Mouse (Mus musculus): Measurements from ENCODE around the gene Adprm. TPM values are rescaled to one million over a fixed set of nuclear protein-coding genes. Genes with fewer than 3 reads are reported as not detected.

The Adprm gene
- polyA plus RNA-seq, 1 experiment from 2014 or later = 36.6 TPM

- Histone ChIP-seq H3K4me2 (ENCODE audit: low read length) (no peak overlapping the region), H3K4me1 (ENCODE audit: control insufficient read depth, insufficient read depth, low read length) (peaks cover 4% of the 10 kb centered on the region), H3K9me3 (ENCODE audit: control insufficient read depth, low read length) (no peaks in the 10 kb centered on the region), H3K27me3 (ENCODE audit: control insufficient read depth, insufficient read depth, low read length) (no peaks in the 10 kb centered on the region), H3K9ac (replicated peaks; ENCODE audit: low read length) (no peak overlapping the region), H3K4me3 (replicated peaks; ENCODE audit: low read depth, low read length) (no peak overlapping the region), H3K36me3 (ENCODE audit: control insufficient read depth, insufficient read depth, low read length) (no peaks in the 10 kb centered on the region), H3K27ac (replicated peaks; ENCODE audit: low read depth, low read length) (no peak overlapping the region)
- WGBS = 79% methylated on average over 4 of the region's 4 CpGs
- DNase-seq (no peak), ATAC-seq (ENCODE audit: low FRiP score, low TSS enrichment) (no peak)
These were observed 55.9 kb downstream of the Adprm start for GRCm38 (mm10) chr11:66996446-66996845.

GRCm38 (mm10) chr11:66993674-66994073 is 58.7 kb downstream of the Adprm start:
- 41% methylated on average over 1 of the region's 1 CpGs for WGBS

GRCm38 (mm10) chr11:66992150-66992549 is 60.2 kb downstream of the Adprm start:
- no peak for DNase-seq
- Histone ChIP-seq H3K4me2 (ENCODE audit: low read length) (no peak overlapping the region), H3K4me3 (replicated peaks; ENCODE audit: low read depth, low read length) (no peak overlapping the region), H3K9me3 (ENCODE audit: control insufficient read depth, low read length) (no peaks in the 10 kb centered on the region), H3K4me1 (ENCODE audit: control insufficient read depth, insufficient read depth, low read length) (no peaks in the 10 kb centered on the region), H3K9ac (replicated peaks; ENCODE audit: low read length) (no peak overlapping the region), H3K27me3 (ENCODE audit: control insufficient read depth, insufficient read depth, low read length) (no peaks in the 10 kb centered on the region), H3K36me3 (ENCODE audit: control insufficient read depth, insufficient read depth, low read length) (no peaks in the 10 kb centered on the region), H3K27ac (replicated peaks; ENCODE audit: low read depth, low read length) (no peak overlapping the region)
- ATAC-seq (ENCODE audit: low FRiP score, low TSS enrichment) = no peak
- WGBS = 79% methylated on average over 2 of the region's 2 CpGs

More at GRCm38 (mm10) chr11:66993674-66994073, 58.7 kb downstream of the Adprm start:
- Histone ChIP-seq H3K27me3 (ENCODE audit: control insufficient read depth, insufficient read depth, low read length) (no peaks in the 10 kb centered on the region), H3K27ac (replicated peaks; ENCODE audit: low read depth, low read length) (no peak overlapping the region), H3K9ac (replicated peaks; ENCODE audit: low read length) (no peak overlapping the region), H3K4me3 (replicated peaks; ENCODE audit: low read depth, low read length) (no peak overlapping the region), H3K9me3 (ENCODE audit: control insufficient read depth, low read length) (no peaks in the 10 kb centered on the region), H3K4me2 (ENCODE audit: low read length) (no peak overlapping the region), H3K36me3 (ENCODE audit: control insufficient read depth, insufficient read depth, low read length) (no peaks in the 10 kb centered on the region), H3K4me1 (ENCODE audit: control insufficient read depth, insufficient read depth, low read length) (no peaks in the 10 kb centered on the region)
- no peak for DNase-seq
- no peak for ATAC-seq (ENCODE audit: low FRiP score, low TSS enrichment)

Small RNA genes lying within 50 kb of the gene (microRNA-seq; reads per million reads assigned to microRNA genes)
- not detected for gene Mir6923

Other genes with a start within 250 kb of the Adprm start
- 0.80 and 0.89 TPM in 2 replicates for gene Pirt, start 140.6 kb downstream of the Adprm start, polyA plus RNA-seq (2014; fragmentation: Nextera tagmentation; extraction: Ambion mirVana)
- not detected in 2 replicates for gene Tmem238l, start 96.0 kb downstream of the Adprm start, polyA plus RNA-seq (2014; fragmentation: Nextera tagmentation; extraction: Ambion mirVana)
- 0.30 and 0.50 TPM in 2 replicates for gene Tmem220, start 27.4 kb downstream of the Adprm start, polyA plus RNA-seq (2014; fragmentation: Nextera tagmentation; extraction: Ambion mirVana)
- gene Sco1, start 76 bp upstream of the Adprm start, polyA plus RNA-seq (2014; fragmentation: Nextera tagmentation; extraction: Ambion mirVana) = 11.3 and 13.1 TPM in 2 replicates
- gene Myh3, start 25.7 kb upstream of the Adprm start, polyA plus RNA-seq (2014; fragmentation: Nextera tagmentation; extraction: Ambion mirVana) = 0.12 and 0.18 TPM in 2 replicates
- 0.04 and 0.16 TPM in 2 replicates for gene Myh2, start 118.4 kb upstream of the Adprm start, polyA plus RNA-seq (2014; fragmentation: Nextera tagmentation; extraction: Ambion mirVana)
- gene Myh1, start 147.5 kb upstream of the Adprm start, polyA plus RNA-seq (2014; fragmentation: Nextera tagmentation; extraction: Ambion mirVana) = 0.08 and 0.14 TPM in 2 replicates
- 0.05 and 0.08 TPM in 2 replicates for gene Myh4, start 185.4 kb upstream of the Adprm start, polyA plus RNA-seq (2014; fragmentation: Nextera tagmentation; extraction: Ambion mirVana)
- 1.4 and 2.6 TPM in 2 replicates for gene Myh8, start 224.5 kb upstream of the Adprm start, polyA plus RNA-seq (2014; fragmentation: Nextera tagmentation; extraction: Ambion mirVana)

All from midbrain, embryonic 14.5 days (tissue).